Mouse (Mus musculus): ENCODE measurements at regions not wholly inside any gene's neighbourhood (a gene's known extent, or its start where the extent isn't known, plus 50 kb on each side); places are given as distances from the start of the nearest gene placed in this dataset.

DNA sequence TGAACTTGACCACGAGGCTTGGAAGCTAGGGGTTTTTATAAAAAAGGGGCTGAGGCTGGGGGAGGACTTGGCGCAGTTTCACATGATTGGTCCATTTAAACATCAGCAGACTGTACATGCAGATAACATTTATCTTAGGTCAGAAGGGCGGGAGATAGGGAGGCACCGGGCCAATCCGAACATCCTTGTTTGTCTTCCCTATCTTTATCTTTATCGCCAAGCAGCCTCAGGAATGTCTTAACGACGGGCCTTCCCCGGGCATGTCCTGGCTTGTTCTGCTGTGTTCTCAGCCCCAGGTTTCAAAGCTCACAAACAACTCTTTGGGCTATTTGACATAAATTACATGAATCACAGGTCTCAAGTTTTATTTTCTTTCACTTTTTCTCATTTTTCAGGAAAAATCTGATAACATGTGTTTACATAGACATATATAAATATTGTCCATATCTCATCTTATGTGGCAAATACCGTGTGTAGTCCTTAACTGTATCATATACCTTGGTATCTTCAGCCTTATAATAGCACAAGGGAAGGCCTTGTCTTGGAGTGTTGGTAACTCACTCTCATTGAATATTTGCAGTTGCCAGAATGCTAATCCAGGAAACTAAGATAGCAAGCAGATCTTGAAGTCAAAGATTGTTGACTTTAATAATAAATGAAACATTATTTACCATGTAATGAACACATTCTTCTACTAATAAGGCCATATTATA lies 931.0 kb downstream of the A830018L16Rik start:
- TF ChIP-seq MAFK (IDR thresholded peaks at IDR 0.05; ENCODE audit: insufficient read depth, low read depth, low read length) (no peak), CHD2 (IDR thresholded peaks at IDR 0.05; ENCODE audit: low read depth, low read length) (no peak), HCFC1 (IDR thresholded peaks at IDR 0.05; ENCODE audit: borderline replicate concordance, insufficient read depth, low read length) (no peak), ZC3H11A (IDR thresholded peaks at IDR 0.05; ENCODE audit: borderline replicate concordance, low read depth, low read length) (no peak), ZNF384 (IDR thresholded peaks at IDR 0.05; ENCODE audit: low read depth, low read length) (no peak)
- H3K4me3 ChIP-seq (ENCODE audit: insufficient read depth in 1 of 2, low read depth in 1 of 2, low read length in 2 of 2, poor library complexity in 1 of 2, severe bottlenecking in 1 of 2) = no peak overlapping the region
- in situ Hi-C loops (cut with MboI; ENCODE audit: low sequenced_read_pairs in 2 of 2, unreplicated experiment in 2 of 2) = no loop called here
- no peak for DNase-seq (ENCODE audit: low read depth, low spot score)
- no peaks in the 10 kb centered on the region for H3K4me1 ChIP-seq (ENCODE audit: control insufficient read depth in 2 of 2, insufficient read depth in 2 of 2, low read length in 2 of 2, poor library complexity in 1 of 2)
- H3K27ac ChIP-seq (ENCODE audit: insufficient read depth, low read depth, low read length, poor library complexity, severe bottlenecking) = no peak overlapping the region
- no peak overlapping the region for H3K9ac ChIP-seq (ENCODE audit: insufficient read depth, low read depth, low read length, poor library complexity, severe bottlenecking)
- no peaks in the 10 kb centered on the region for H3K9me3 ChIP-seq (ENCODE audit: control insufficient read depth, insufficient read depth, low read depth, low read length)
- H3K36me3 ChIP-seq (ENCODE audit: control insufficient read depth, insufficient read depth, low read length, poor library complexity, severe bottlenecking) = no peaks in the 10 kb centered on the region

DNA sequence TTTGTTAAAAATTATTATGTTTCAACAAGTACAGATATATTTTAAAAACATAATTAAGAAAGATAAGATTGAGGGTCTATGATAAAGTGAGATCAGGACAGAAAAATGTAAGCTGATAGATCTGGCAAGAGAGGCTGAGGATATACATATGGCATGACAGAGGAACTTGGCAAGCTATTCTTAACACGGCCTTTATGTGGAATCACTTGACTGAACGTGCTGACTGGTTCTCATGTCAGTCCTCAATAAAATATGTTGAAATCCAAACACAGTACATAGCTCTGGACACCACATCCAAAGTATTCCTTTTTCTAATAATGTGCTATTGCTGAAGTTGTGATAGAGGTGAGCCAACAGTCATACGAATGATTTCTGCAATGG lies 931.5 kb downstream of the A830018L16Rik start:
- TF ChIP-seq HCFC1 (IDR thresholded peaks at IDR 0.05; ENCODE audit: borderline replicate concordance, insufficient read depth, low read length) (no peak), ZC3H11A (IDR thresholded peaks at IDR 0.05; ENCODE audit: borderline replicate concordance, low read depth, low read length) (no peak), ZNF384 (IDR thresholded peaks at IDR 0.05; ENCODE audit: low read depth, low read length) (no peak), MAFK (IDR thresholded peaks at IDR 0.05; ENCODE audit: insufficient read depth, low read depth, low read length) (no peak), CHD2 (IDR thresholded peaks at IDR 0.05; ENCODE audit: low read depth, low read length) (no peak)
- H3K9me3 ChIP-seq (ENCODE audit: control insufficient read depth, insufficient read depth, low read depth, low read length) = no peaks in the 10 kb centered on the region
- DNase-seq (ENCODE audit: low read depth, low spot score) = no peak
- no peaks in the 10 kb centered on the region for H3K36me3 ChIP-seq (ENCODE audit: control insufficient read depth, insufficient read depth, low read length, poor library complexity, severe bottlenecking)
- no peaks in the 10 kb centered on the region for H3K4me1 ChIP-seq (ENCODE audit: control insufficient read depth in 2 of 2, insufficient read depth in 2 of 2, low read length in 2 of 2, poor library complexity in 1 of 2)
- in situ Hi-C loops (cut with MboI; ENCODE audit: low sequenced_read_pairs in 2 of 2, unreplicated experiment in 2 of 2) = no loop called here
- H3K27ac ChIP-seq (ENCODE audit: insufficient read depth, low read depth, low read length, poor library complexity, severe bottlenecking) = no peak overlapping the region
- H3K9ac ChIP-seq (ENCODE audit: insufficient read depth, low read depth, low read length, poor library complexity, severe bottlenecking) = no peak overlapping the region
- no peak overlapping the region for H3K4me3 ChIP-seq (ENCODE audit: insufficient read depth in 1 of 2, low read depth in 1 of 2, low read length in 2 of 2, poor library complexity in 1 of 2, severe bottlenecking in 1 of 2)

DNA sequence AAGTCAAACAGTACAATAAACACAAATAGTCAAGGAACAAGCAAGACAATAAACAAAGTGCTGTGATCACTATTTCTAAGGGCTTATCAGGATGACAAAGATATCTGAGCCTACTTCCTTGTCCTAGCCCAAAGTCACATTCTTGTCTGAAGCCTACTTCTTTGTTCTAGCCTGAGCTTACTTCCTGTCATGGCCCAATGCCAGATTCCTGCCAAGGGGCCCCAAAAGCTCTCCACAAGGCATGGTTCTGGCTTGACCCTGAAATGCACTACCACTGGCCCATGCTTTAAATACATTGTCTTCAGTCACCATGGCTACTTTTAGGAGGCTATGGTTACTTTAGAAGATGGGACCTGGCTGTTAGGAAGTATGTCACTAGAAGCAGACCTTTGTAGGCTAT lies 940.6 kb downstream of the A830018L16Rik start:
- TF ChIP-seq ZNF384 (IDR thresholded peaks at IDR 0.05; ENCODE audit: low read depth, low read length) = no peak
- no peak for TF ChIP-seq CHD2 (IDR thresholded peaks at IDR 0.05; ENCODE audit: low read depth, low read length)
- no peak for TF ChIP-seq MAFK (IDR thresholded peaks at IDR 0.05; ENCODE audit: insufficient read depth, low read depth, low read length)
- TF ChIP-seq ZC3H11A (IDR thresholded peaks at IDR 0.05; ENCODE audit: borderline replicate concordance, low read depth, low read length) = no peak
- TF ChIP-seq HCFC1 (IDR thresholded peaks at IDR 0.05; ENCODE audit: borderline replicate concordance, insufficient read depth, low read length) = no peak
- DNase-seq (ENCODE audit: low read depth, low spot score) = no peak
- in situ Hi-C loops (cut with MboI; ENCODE audit: low sequenced_read_pairs in 2 of 2, unreplicated experiment in 2 of 2) = no loop called here
- Histone ChIP-seq H3K9ac (ENCODE audit: insufficient read depth, low read depth, low read length, poor library complexity, severe bottlenecking) (no peak overlapping the region), H3K27ac (ENCODE audit: insufficient read depth, low read depth, low read length, poor library complexity, severe bottlenecking) (no peak overlapping the region), H3K36me3 (ENCODE audit: control insufficient read depth, insufficient read depth, low read length, poor library complexity, severe bottlenecking) (no peaks in the 10 kb centered on the region), H3K4me3 (ENCODE audit: insufficient read depth in 1 of 2, low read depth in 1 of 2, low read length in 2 of 2, poor library complexity in 1 of 2, severe bottlenecking in 1 of 2) (no peak overlapping the region), H3K4me1 (ENCODE audit: control insufficient read depth in 2 of 2, insufficient read depth in 2 of 2, low read length in 2 of 2, poor library complexity in 1 of 2) (no peaks in the 10 kb centered on the region), H3K9me3 (ENCODE audit: control insufficient read depth, insufficient read depth, low read depth, low read length) (no peaks in the 10 kb centered on the region)

DNA sequence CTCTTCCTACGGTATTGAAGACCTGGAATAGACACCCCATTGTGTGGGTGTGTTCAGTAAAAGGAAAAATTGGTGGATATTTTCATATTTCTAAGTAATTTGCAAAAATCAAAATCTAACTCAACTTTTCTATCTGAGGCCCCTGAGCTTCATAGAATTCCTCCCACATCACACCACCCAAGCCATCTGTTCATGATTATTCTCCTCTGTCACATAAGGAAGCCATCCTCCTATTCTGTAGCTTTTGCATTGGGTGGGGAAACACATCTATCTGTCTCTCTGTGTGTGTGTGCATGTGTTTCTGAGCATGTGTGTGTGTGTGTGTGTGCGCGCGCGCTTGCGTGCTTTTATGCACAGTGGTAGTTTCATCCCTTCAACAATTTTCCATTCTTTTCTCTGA lies 954.0 kb downstream of the A830018L16Rik start:
- no peaks in the 10 kb centered on the region for H3K9me3 ChIP-seq (ENCODE audit: control insufficient read depth, insufficient read depth, low read depth, low read length)
- no peak for TF ChIP-seq CHD2 (IDR thresholded peaks at IDR 0.05; ENCODE audit: low read depth, low read length)
- TF ChIP-seq HCFC1 (IDR thresholded peaks at IDR 0.05; ENCODE audit: borderline replicate concordance, insufficient read depth, low read length) = no peak
- no peak for DNase-seq (ENCODE audit: low read depth, low spot score)
- H3K27ac ChIP-seq (ENCODE audit: insufficient read depth, low read depth, low read length, poor library complexity, severe bottlenecking) = no peak overlapping the region
- no peak overlapping the region for H3K4me3 ChIP-seq (ENCODE audit: insufficient read depth in 1 of 2, low read depth in 1 of 2, low read length in 2 of 2, poor library complexity in 1 of 2, severe bottlenecking in 1 of 2)
- no peaks in the 10 kb centered on the region for H3K36me3 ChIP-seq (ENCODE audit: control insufficient read depth, insufficient read depth, low read length, poor library complexity, severe bottlenecking)
- in situ Hi-C loops (cut with MboI; ENCODE audit: low sequenced_read_pairs in 2 of 2, unreplicated experiment in 2 of 2) = no loop called here
- H3K9ac ChIP-seq (ENCODE audit: insufficient read depth, low read depth, low read length, poor library complexity, severe bottlenecking) = no peak overlapping the region
- H3K4me1 ChIP-seq (ENCODE audit: control insufficient read depth in 2 of 2, insufficient read depth in 2 of 2, low read length in 2 of 2, poor library complexity in 1 of 2) = no peaks in the 10 kb centered on the region

DNA sequence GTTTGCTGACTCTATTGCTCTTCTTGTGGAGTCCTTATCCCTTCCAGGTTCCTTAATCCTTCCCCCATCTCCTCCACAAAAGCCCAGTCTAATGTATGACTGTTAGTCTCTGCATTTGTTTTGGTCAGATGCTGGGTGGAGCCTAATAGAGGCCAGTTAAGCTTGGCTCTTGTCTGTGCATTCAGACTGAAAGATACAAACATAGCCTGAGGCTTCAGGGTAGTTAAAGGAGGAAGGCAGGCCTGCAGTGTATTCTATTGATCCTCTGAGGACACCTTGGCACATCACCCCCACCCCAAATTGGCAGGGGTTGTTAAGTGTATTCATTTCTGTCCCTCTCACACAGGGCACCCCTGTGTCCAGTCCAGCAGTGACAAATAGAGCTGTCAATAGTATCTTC lies 959.1 kb downstream of the A830018L16Rik start:
- no peak overlapping the region for H3K4me3 ChIP-seq (ENCODE audit: insufficient read depth in 1 of 2, low read depth in 1 of 2, low read length in 2 of 2, poor library complexity in 1 of 2, severe bottlenecking in 1 of 2)
- H3K4me1 ChIP-seq (ENCODE audit: control insufficient read depth in 2 of 2, insufficient read depth in 2 of 2, low read length in 2 of 2, poor library complexity in 1 of 2) = no peaks in the 10 kb centered on the region
- H3K36me3 ChIP-seq (ENCODE audit: control insufficient read depth, insufficient read depth, low read length, poor library complexity, severe bottlenecking) = no peaks in the 10 kb centered on the region
- no peak for DNase-seq (ENCODE audit: low read depth, low spot score)
- H3K27ac ChIP-seq (ENCODE audit: insufficient read depth, low read depth, low read length, poor library complexity, severe bottlenecking) = no peak overlapping the region
- TF ChIP-seq ZC3H11A (IDR thresholded peaks at IDR 0.05; ENCODE audit: borderline replicate concordance, low read depth, low read length) = no peak
- no peak for TF ChIP-seq MAFK (IDR thresholded peaks at IDR 0.05; ENCODE audit: insufficient read depth, low read depth, low read length)
- TF ChIP-seq HCFC1 (IDR thresholded peaks at IDR 0.05; ENCODE audit: borderline replicate concordance, insufficient read depth, low read length) = no peak
- no peak for TF ChIP-seq CHD2 (IDR thresholded peaks at IDR 0.05; ENCODE audit: low read depth, low read length)
- TF ChIP-seq ZNF384 (IDR thresholded peaks at IDR 0.05; ENCODE audit: low read depth, low read length) = no peak
- no peak overlapping the region for H3K9ac ChIP-seq (ENCODE audit: insufficient read depth, low read depth, low read length, poor library complexity, severe bottlenecking)
- in situ Hi-C loops (cut with MboI; ENCODE audit: low sequenced_read_pairs in 2 of 2, unreplicated experiment in 2 of 2) = no loop called here
- H3K9me3 ChIP-seq (ENCODE audit: control insufficient read depth, insufficient read depth, low read depth, low read length) = no peaks in the 10 kb centered on the region
